Mouse (Mus musculus) intestine, embryonic 16.5 days (tissue): ENCODE measurements at regions not wholly inside any gene's neighbourhood (a gene's known extent, or its start where the extent isn't known, plus 50 kb on each side); places are given as distances from the start of the nearest gene placed in this dataset.

Source experiments
- ATAC-seq: fragments of 200-750 bp; cut with Nextera tagmentation; 2 replicates; pipeline ENCODE4 v1.8.0; 2017; ENCODE audit warnings: moderate TSS enrichment, moderate library complexity
- H3K27ac ChIP-seq: fragments of 300-500 bp; sonication (generic); 2 replicates; pipeline ENCODE4 v1.5.1; 2014; ENCODE audit warnings: mild to moderate bottlenecking, low read length
- H3K27me3 ChIP-seq: fragments of 300-500 bp; sonication (generic); replicated peaks from 2 replicates; pipeline ENCODE4 v1.6.1; 2014; ENCODE audit warnings: low read length, control low read depth, mixed read lengths; ENCODE audit not compliant: control insufficient read depth, insufficient read depth
- H3K36me3 ChIP-seq: fragments of 300-500 bp; sonication (generic); 2 replicates; pipeline ENCODE4 v1.6.1; 2014; ENCODE audit warnings: low read length, control low read depth; ENCODE audit not compliant: control insufficient read depth, insufficient read depth
- H3K4me1 ChIP-seq: fragments of 300-500 bp; sonication (generic); 2 replicates; pipeline ENCODE4 v1.6.1; 2014; ENCODE audit warnings: low read length, control low read depth, mixed read lengths; ENCODE audit not compliant: control insufficient read depth, insufficient read depth
- H3K4me2 ChIP-seq: fragments of 300-500 bp; sonication (generic); 2 replicates; pipeline ENCODE4 v1.6.1; 2014; ENCODE audit warnings: low read depth, low read length, control low read depth
- H3K4me3 ChIP-seq: fragments of 300-500 bp; sonication (generic); 2 replicates; pipeline ENCODE4 v1.5.1; 2014; ENCODE audit warnings: mild to moderate bottlenecking, low read length
- H3K9ac ChIP-seq: fragments of 300-500 bp; sonication (generic); 2 replicates; pipeline ENCODE4 v1.6.1; 2014; ENCODE audit warnings: low read depth, low read length
- H3K9me3 ChIP-seq: fragments of 300-500 bp; sonication (generic); 2 replicates; pipeline ENCODE4 v1.6.1; 2016; ENCODE audit warnings: low read length, control low read depth; ENCODE audit not compliant: control insufficient read depth
- WGBS: fragments of 180-500 bp; shearing (Covaris S2); extraction: QIAGEN DNeasy Blood & Tissue Kit; methylation state at CpG from one replicate; pipeline ENCODE4 v1.1.7; 2014; 5-methylcytosine and 5-hydroxymethylcytosine counted together

- Histone ChIP-seq H3K27ac (no peak overlapping the region), H3K36me3 (no peaks in the 10 kb centered on the region), H3K27me3 (no peaks in the 10 kb centered on the region), H3K9me3 (no peaks in the 10 kb centered on the region), H3K4me1 (no peaks in the 10 kb centered on the region), H3K4me3 (no peak overlapping the region), H3K4me2 (no peak overlapping the region), H3K9ac (no peak overlapping the region)
- WGBS = 78% methylated on average over 8 of the region's 8 CpGs
- ATAC-seq = no peak
Measured at GRCm38 (mm10) chr8:44785161-44785560, 150.1 kb upstream of the Fat1 start.

- no peaks in the 10 kb centered on the region for H3K27me3 ChIP-seq
- peak; percentile 87 for ATAC-seq
- no peaks in the 10 kb centered on the region for H3K36me3 ChIP-seq
- H3K9me3 ChIP-seq = no peaks in the 10 kb centered on the region
- H3K27ac ChIP-seq = no peak overlapping the region
- no peak overlapping the region for H3K4me3 ChIP-seq
- H3K4me1 ChIP-seq = no peaks in the 10 kb centered on the region
- H3K4me2 ChIP-seq = no peak overlapping the region
- H3K9ac ChIP-seq = no peak overlapping the region
- WGBS = 51% methylated on average over 5 of the region's 5 CpGs
Measured at GRCm38 (mm10) chr8:44786740-44787139, 148.5 kb upstream of the Fat1 start.

GRCm38 (mm10) chr8:44788290-44788689, 147.0 kb upstream of the Fat1 start:
- no peak for ATAC-seq
- WGBS = 68% methylated on average over 3 of the region's 3 CpGs

GRCm38 (mm10) chr8:44799513-44799912, 135.7 kb upstream of the Fat1 start:
- H3K27ac ChIP-seq = no peak overlapping the region
- H3K4me2 ChIP-seq = no peak overlapping the region
- no peaks in the 10 kb centered on the region for H3K27me3 ChIP-seq
- H3K9me3 ChIP-seq = no peaks in the 10 kb centered on the region
- WGBS = 84% methylated on average over 3 of the region's 3 CpGs
- H3K4me3 ChIP-seq = no peak overlapping the region
- peaks cover 17% of the 10 kb centered on the region for H3K4me1 ChIP-seq
- ATAC-seq = no peak
- H3K36me3 ChIP-seq = no peaks in the 10 kb centered on the region
- H3K9ac ChIP-seq = no peak overlapping the region

More at GRCm38 (mm10) chr8:44788290-44788689, 147.0 kb upstream of the Fat1 start:
- Histone ChIP-seq H3K4me3 (no peak overlapping the region), H3K9me3 (no peaks in the 10 kb centered on the region), H3K27ac (no peak overlapping the region), H3K4me1 (no peaks in the 10 kb centered on the region), H3K36me3 (no peaks in the 10 kb centered on the region), H3K27me3 (no peaks in the 10 kb centered on the region), H3K9ac (no peak overlapping the region), H3K4me2 (no peak overlapping the region)

GRCm38 (mm10) chr8:44800827-44801273, 134.4 kb upstream of the Fat1 start:
- peak; percentile 94 for ATAC-seq
- Histone ChIP-seq H3K4me1 (peaks cover 17% of the 10 kb centered on the region), H3K4me3 (no peak overlapping the region), H3K9me3 (no peaks in the 10 kb centered on the region), H3K27me3 (no peaks in the 10 kb centered on the region), H3K36me3 (no peaks in the 10 kb centered on the region), H3K4me2 (peak overlapping the region; percentile 39), H3K27ac (peak overlapping the region; percentile 91), H3K9ac (0 out of 2 replicates have a peak overlapping the region, but pooled peaks have one; percentile 15)
- WGBS = 27% methylated on average over 6 of the region's 6 CpGs

- Histone ChIP-seq H3K9ac (no peak overlapping the region), H3K27me3 (no peaks in the 10 kb centered on the region), H3K4me2 (peak overlapping the region; percentile 39; the same call in 1 of the 2 replicates), H3K36me3 (no peaks in the 10 kb centered on the region), H3K4me1 (peaks cover 17% of the 10 kb centered on the region), H3K4me3 (no peak overlapping the region), H3K9me3 (no peaks in the 10 kb centered on the region), H3K27ac (peak overlapping the region; percentile 91)
- 34% methylated on average over 6 of the region's 6 CpGs for WGBS
- peak; percentile 75 for ATAC-seq
Measured at GRCm38 (mm10) chr8:44801604-44802206, 133.5 kb upstream of the Fat1 start.

GRCm38 (mm10) chr8:44802331-44802730, 132.9 kb upstream of the Fat1 start:
- no peaks in the 10 kb centered on the region for H3K9me3 ChIP-seq

GRCm38 (mm10) chr8:44804414-44805178, 130.7 kb upstream of the Fat1 start:
- Histone ChIP-seq H3K9me3 (no peaks in the 10 kb centered on the region), H3K27ac (no peak overlapping the region), H3K4me1 (peaks cover 17% of the 10 kb centered on the region), H3K9ac (no peak overlapping the region), H3K27me3 (no peaks in the 10 kb centered on the region), H3K4me3 (no peak overlapping the region), H3K4me2 (no peak overlapping the region), H3K36me3 (no peaks in the 10 kb centered on the region)
- WGBS = 58% methylated on average over 14 of the region's 14 CpGs
- ATAC-seq = no peak

More at GRCm38 (mm10) chr8:44802331-44802730, 132.9 kb upstream of the Fat1 start:
- Histone ChIP-seq H3K9ac (no peak overlapping the region), H3K27me3 (no peaks in the 10 kb centered on the region), H3K4me2 (no peak overlapping the region), H3K4me1 (peaks cover 17% of the 10 kb centered on the region), H3K4me3 (no peak overlapping the region), H3K36me3 (no peaks in the 10 kb centered on the region), H3K27ac (peak overlapping the region; percentile 91)
- WGBS = 54% methylated on average over 5 of the region's 5 CpGs
- no peak for ATAC-seq

- WGBS = 58% methylated on average over 11 of the region's 11 CpGs
- Histone ChIP-seq H3K4me1 (peaks cover 14% of the 10 kb centered on the region), H3K36me3 (no peaks in the 10 kb centered on the region)
Measured at GRCm38 (mm10) chr8:44805179-44805815, 129.9 kb upstream of the Fat1 start.

More at GRCm38 (mm10) chr8:44805179-44805815, 129.9 kb upstream of the Fat1 start:
- H3K27me3 ChIP-seq = no peaks in the 10 kb centered on the region
- no peak for ATAC-seq
- no peak overlapping the region for H3K9ac ChIP-seq
- H3K9me3 ChIP-seq = no peaks in the 10 kb centered on the region
- H3K4me2 ChIP-seq = no peak overlapping the region
- H3K27ac ChIP-seq = no peak overlapping the region
- H3K4me3 ChIP-seq = no peak overlapping the region
